Mouse (Mus musculus) ES-E14 (cell line): Measurements from ENCODE around the gene Gm9046.
"Not testable (repeated sequence)": the region's sequence is repeated elsewhere in the genome, so short reads cannot be mapped to it uniquely, and the experiment has no call there.

Experiments used
- MAFK ChIP-seq: IDR thresholded peaks from 2 replicates; pipeline ENCODE4 v1.6.1; 2014; ENCODE audit warnings: mild to moderate bottlenecking, low read depth, low read length, inconsistent platforms; ENCODE audit not compliant: insufficient read depth
- ZC3H11A ChIP-seq: IDR thresholded peaks from 2 replicates; pipeline ENCODE4 v1.6.1; 2012; ENCODE audit warnings: low read depth, mild to moderate bottlenecking, inconsistent platforms, low read length, borderline replicate concordance

DNA sequence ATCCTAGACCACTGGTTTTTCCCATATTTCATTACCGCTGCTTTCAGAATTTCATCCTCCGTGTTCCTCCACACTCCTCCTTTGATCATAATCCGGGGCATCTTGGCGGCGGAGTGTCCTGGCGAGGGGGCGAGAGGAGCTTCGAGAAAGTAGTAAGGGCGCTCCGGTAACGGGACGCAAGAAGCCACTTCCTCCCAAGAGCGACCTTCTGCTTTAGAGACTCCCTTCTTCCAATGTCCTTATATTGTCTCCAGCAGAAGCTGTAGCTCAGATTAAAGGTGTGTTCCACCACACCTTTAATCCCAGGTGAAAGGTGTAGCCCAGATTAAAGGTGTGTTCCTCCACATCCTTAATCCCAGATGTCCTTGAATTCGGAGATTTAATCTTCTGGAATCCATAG lies 5.3 kb downstream of the Gm9046 start, which contains the start of gene Gm9045:
- not testable (repeated sequence) for TF ChIP-seq ZC3H11A, MAFK
